Mouse (Mus musculus): Measurements from ENCODE around the gene Bcl2. TPM values are rescaled to one million over a fixed set of nuclear protein-coding genes. Genes with fewer than 3 reads are reported as not detected.

The Bcl2 gene
- total and polyA plus RNA-seq, 3 experiments: 4.5 to 13.6 (median 8.7) TPM

DNA sequence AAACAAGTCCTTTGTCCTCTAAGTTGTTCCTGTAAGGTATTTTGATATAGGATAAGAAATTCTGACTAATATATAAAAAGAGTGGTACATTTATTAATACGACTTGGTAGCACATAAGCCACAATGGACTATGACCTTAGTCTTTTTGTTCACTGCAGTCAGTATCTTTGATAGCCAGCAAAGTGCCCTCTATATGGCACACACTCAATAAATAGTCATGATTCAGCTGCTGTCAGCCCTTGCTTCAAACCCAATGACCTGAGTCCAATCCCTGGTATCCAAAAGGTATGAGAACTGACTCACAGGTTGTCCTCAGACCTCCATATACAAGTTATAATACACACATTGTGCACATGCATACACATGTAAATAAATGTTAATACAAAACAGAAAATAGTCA lies 117.7 kb downstream of the Bcl2 start:
- Histone ChIP-seq H3K9ac (ENCODE audit: insufficient read depth, low read depth) (no peak overlapping the region), H3K4me2 (ENCODE audit: insufficient read depth, low read depth, poor library complexity, severe bottlenecking) (no peak overlapping the region), H3K79me2 (replicated peaks; ENCODE audit: control insufficient read depth, extremely low read depth, insufficient read depth, poor library complexity, severe bottlenecking) (no peaks in the 10 kb centered on the region; the same call in 1 of the 2 replicates), H3K27me3 (replicated peaks) (no peaks in the 10 kb centered on the region), H3K9me3 (replicated peaks; ENCODE audit: low read length) (no peaks in the 10 kb centered on the region), H3K4me1 (ENCODE audit: control insufficient read depth in 1 of 2, insufficient read depth in 2 of 2) (peaks cover 6 to 31% of the 10 kb centered on the region in 2 experiments; a peak in 3 of 4 replicates), H3K27ac (ENCODE audit: insufficient read depth, low read depth) (no peak overlapping the region), H3K36me3 (replicated peaks in 1 of 2; ENCODE audit: control insufficient read depth in 1 of 2, insufficient read depth in 1 of 2, low read length in 1 of 2) (peaks cover 0 to 2% of the 10 kb centered on the region in 2 experiments), H3K4me3 (replicated peaks in 1 of 3; ENCODE audit: low read depth in 2 of 3, low read length in 2 of 3, poor library complexity in 1 of 3) (no peak overlapping the region)
- in situ Hi-C loops (cut with MboI; ENCODE audit: low pct_ligation_motif_present, low pct_unique_long_range_greater_than_20kb, low sequenced_read_pairs): no loop called here
- TF ChIP-seq ZKSCAN1 (IDR thresholded peaks at IDR 0.05; ENCODE audit: borderline replicate concordance, low read depth, low read length) (no peak), JUND (conservative IDR thresholded peaks at IDR 0.05; ENCODE audit: low read depth, low read length) (no peak), PAX5 (IDR thresholded peaks at IDR 0.05; ENCODE audit: low read length) (no peak)
- dilution Hi-C loops (cut with MboI; ENCODE audit: extremely low pct_ligation_motif_present, extremely low pct_unique_long_range_greater_than_20kb, low sequenced_read_pairs): no loop called here
- no peak for DNase-seq (ENCODE audit: extremely low read depth)

DNA sequence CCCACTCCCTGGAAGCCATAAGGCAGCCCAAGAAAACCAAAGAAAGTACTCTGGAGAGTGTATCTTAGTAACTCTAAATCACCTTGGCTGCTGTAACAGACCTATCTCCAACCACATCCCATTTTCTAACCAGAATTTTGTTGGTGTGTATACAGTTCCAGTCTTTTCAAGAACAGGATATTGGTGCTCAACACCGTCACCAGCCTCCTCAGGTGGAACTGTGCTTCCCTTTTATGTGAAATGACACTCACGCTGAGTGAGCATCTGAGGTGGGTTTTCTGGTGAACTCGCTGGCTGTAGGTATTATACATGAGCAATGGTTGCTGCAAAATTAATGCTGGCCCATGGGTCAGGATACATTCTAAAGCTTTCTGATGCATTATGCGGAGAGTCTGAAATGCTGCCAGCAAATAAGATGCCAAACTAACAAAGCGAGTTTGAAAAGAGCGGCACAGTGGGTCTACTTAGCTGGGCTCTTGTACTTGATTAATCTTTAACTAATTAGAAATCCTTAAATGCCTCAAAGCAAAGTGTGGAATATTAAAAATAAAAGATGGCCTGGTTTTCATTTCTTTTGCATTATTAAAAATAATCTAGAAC lies 118.7 kb downstream of the Bcl2 start:
- H3K4me1 ChIP-seq (ENCODE audit: control insufficient read depth in 1 of 2, insufficient read depth in 2 of 2): peaks cover 6 to 25% of the 10 kb centered on the region in 2 experiments; a peak in 3 of 4 replicates
- dilution Hi-C loops (cut with MboI; ENCODE audit: extremely low pct_ligation_motif_present, extremely low pct_unique_long_range_greater_than_20kb, low sequenced_read_pairs): no loop called here
- no peak overlapping the region for H3K9ac ChIP-seq (ENCODE audit: insufficient read depth, low read depth)
- no peak for TF ChIP-seq USF2 (conservative IDR thresholded peaks at IDR 0.05; ENCODE audit: low read depth, low read length)
- TF ChIP-seq MYC (IDR thresholded peaks at IDR 0.05; ENCODE audit: low read depth, low read length): no peak
- no peak for TF ChIP-seq RCOR1 (conservative IDR thresholded peaks at IDR 0.05; ENCODE audit: low read depth, low read length)
- no peak for TF ChIP-seq EP300 (IDR thresholded peaks at IDR 0.05; ENCODE audit: low read length)
- TF ChIP-seq GABPA (IDR thresholded peaks at IDR 0.05; ENCODE audit: insufficient replicate concordance, low read depth, low read length): no peak
- TF ChIP-seq MAX (IDR thresholded peaks at IDR 0.05; ENCODE audit: low read length): no peak
- TF ChIP-seq POLR2AphosphoS2 (IDR thresholded peaks at IDR 0.05; ENCODE audit: low read depth, low read length): no peak
- no peak for TF ChIP-seq RAD21 (IDR thresholded peaks at IDR 0.05; ENCODE audit: low read depth, low read length)
- TF ChIP-seq MXI1 (IDR thresholded peaks at IDR 0.05; ENCODE audit: low read depth, low read length): no peak
- TF ChIP-seq BHLHE40 (IDR thresholded peaks at IDR 0.05; ENCODE audit: low read depth, low read length): no peak
- no peak for TF ChIP-seq CHD1 (IDR thresholded peaks at IDR 0.05; ENCODE audit: low read depth, low read length)
- H3K9me3 ChIP-seq (replicated peaks; ENCODE audit: low read length): no peaks in the 10 kb centered on the region
- no peak overlapping the region for H3K4me3 ChIP-seq (replicated peaks in 1 of 3; ENCODE audit: low read depth in 2 of 3, low read length in 2 of 3, poor library complexity in 1 of 3)
- in situ Hi-C loops (cut with MboI; ENCODE audit: low pct_ligation_motif_present, low pct_unique_long_range_greater_than_20kb, low sequenced_read_pairs): no loop called here
- no peaks in the 10 kb centered on the region; the same call in 1 of the 2 replicates for H3K79me2 ChIP-seq (replicated peaks; ENCODE audit: control insufficient read depth, extremely low read depth, insufficient read depth, poor library complexity, severe bottlenecking)
- H3K27ac ChIP-seq (ENCODE audit: insufficient read depth, low read depth): no peak overlapping the region
- peaks cover 0 to 2% of the 10 kb centered on the region in 2 experiments for H3K36me3 ChIP-seq (replicated peaks in 1 of 2; ENCODE audit: control insufficient read depth in 1 of 2, insufficient read depth in 1 of 2, low read length in 1 of 2)
- no peaks in the 10 kb centered on the region for H3K27me3 ChIP-seq (replicated peaks)
- H3K4me2 ChIP-seq (ENCODE audit: insufficient read depth, low read depth, poor library complexity, severe bottlenecking): no peak overlapping the region
- no peak for DNase-seq (ENCODE audit: extremely low read depth)
